Mouse (Mus musculus) midbrain, embryonic 13.5 days (tissue): ENCODE data around the gene Cobl. TPM values are rescaled to one million over a fixed set of nuclear protein-coding genes. Genes with fewer than 3 reads are reported as not detected.

ENCODE experiments used
- ATAC-seq: fragments of 200-750 bp; cut with Nextera tagmentation; 2 replicates; pipeline ENCODE4 v1.8.0; 2017; ENCODE audit warnings: mild to moderate bottlenecking, moderate TSS enrichment, moderate library complexity
- H3K27ac ChIP-seq: fragments of 300-500 bp; sonication (generic); 2 replicates; pipeline ENCODE4 v1.5.1; 2015; ENCODE audit warnings: inconsistent platforms, mild to moderate bottlenecking, moderate library complexity
- H3K27me3 ChIP-seq: fragments of 300-500 bp; sonication (generic); 2 replicates; pipeline ENCODE4 v1.6.1; 2015; ENCODE audit warnings: mild to moderate bottlenecking, inconsistent platforms
- H3K36me3 ChIP-seq: fragments of 300-500 bp; sonication (generic); 2 replicates; pipeline ENCODE4 v1.6.1; 2015; ENCODE audit warnings: mild to moderate bottlenecking, inconsistent platforms
- H3K4me1 ChIP-seq: fragments of 300-500 bp; sonication (generic); replicated peaks from 2 replicates; pipeline ENCODE4 v1.6.1; 2015; ENCODE audit warnings: inconsistent platforms
- H3K4me2 ChIP-seq: fragments of 300-500 bp; sonication (generic); replicated peaks from 2 replicates; pipeline ENCODE4 v1.6.1; 2015; ENCODE audit warnings: moderate library complexity, mild to moderate bottlenecking, inconsistent platforms
- H3K4me3 ChIP-seq: fragments of 300-500 bp; sonication (generic); replicated peaks from 2 replicates; pipeline ENCODE4 v1.5.1; 2015; ENCODE audit warnings: mild to moderate bottlenecking, inconsistent platforms
- H3K9ac ChIP-seq: fragments of 300-500 bp; sonication (generic); replicated peaks from 2 replicates; pipeline ENCODE4 v1.6.1; 2015; ENCODE audit warnings: mild to moderate bottlenecking, inconsistent platforms
- H3K9me3 ChIP-seq: fragments of 300-500 bp; sonication (generic); 2 replicates; pipeline ENCODE4 v1.6.1; 2016; ENCODE audit warnings: mild to moderate bottlenecking, inconsistent platforms
- WGBS: fragments of 180-500 bp; shearing (Covaris S2); methylation state at CpG from one replicate; pipeline ENCODE4 v1.1.7; 2015; 5-methylcytosine and 5-hydroxymethylcytosine counted together
- polyA plus RNA-seq: library from polyadenylated mRNA; unstranded; fragments of >200 nt; fragmentation: Nextera tagmentation; extraction: Ambion mirVana; gene quantifications from 2 replicates; pipeline ENCODE4 v1.2.1, GENCODE M21; 2015

The Cobl gene
- polyA plus RNA-seq, 1 experiment from 2014 or later: 6.8 TPM

- Histone ChIP-seq H3K9me3 (no peaks in the 10 kb centered on the region), H3K4me3 (no peak overlapping the region), H3K27me3 (no peaks in the 10 kb centered on the region), H3K4me2 (no peak overlapping the region), H3K36me3 (no peaks in the 10 kb centered on the region), H3K9ac (no peak overlapping the region), H3K27ac (no peak overlapping the region), H3K4me1 (no peaks in the 10 kb centered on the region)
- peak; percentile 38 for ATAC-seq
- 83% methylated on average over 10 of the region's 10 CpGs for WGBS
These were observed 232.6 kb downstream of the Cobl start for GRCm38 (mm10) chr11:12232041-12232742.

- H3K9me3 ChIP-seq: no peaks in the 10 kb centered on the region
- no peak overlapping the region for H3K27ac ChIP-seq
- peak; percentile 84 for ATAC-seq
- H3K36me3 ChIP-seq: no peaks in the 10 kb centered on the region
- H3K4me2 ChIP-seq: no peak overlapping the region
- no peaks in the 10 kb centered on the region for H3K27me3 ChIP-seq
- WGBS: 76% methylated on average over 6 of the region's 6 CpGs
- H3K9ac ChIP-seq: no peak overlapping the region
- H3K4me1 ChIP-seq: no peaks in the 10 kb centered on the region
- H3K4me3 ChIP-seq: no peak overlapping the region
These were observed 233.2 kb downstream of the Cobl start for GRCm38 (mm10) chr11:12231481-12232035.

GRCm38 (mm10) chr11:12229411-12229810 lies 235.3 kb downstream of the Cobl start:
- Histone ChIP-seq H3K4me3 (no peak overlapping the region), H3K27ac (no peak overlapping the region), H3K36me3 (no peaks in the 10 kb centered on the region), H3K9ac (no peak overlapping the region), H3K4me2 (no peak overlapping the region), H3K4me1 (no peaks in the 10 kb centered on the region), H3K27me3 (no peaks in the 10 kb centered on the region), H3K9me3 (no peaks in the 10 kb centered on the region)
- ATAC-seq: no peak
- 80% methylated on average over 7 of the region's 7 CpGs for WGBS

- Histone ChIP-seq H3K9me3 (no peaks in the 10 kb centered on the region), H3K9ac (no peak overlapping the region), H3K36me3 (no peaks in the 10 kb centered on the region), H3K4me3 (no peak overlapping the region), H3K4me2 (no peak overlapping the region), H3K27me3 (no peaks in the 10 kb centered on the region), H3K4me1 (no peaks in the 10 kb centered on the region), H3K27ac (no peak overlapping the region)
- 92% methylated on average over 3 of the region's 3 CpGs for WGBS
- ATAC-seq: no peak
These were observed 237.4 kb downstream of the Cobl start for GRCm38 (mm10) chr11:12227343-12227742.

- Histone ChIP-seq H3K4me1 (no peaks in the 10 kb centered on the region), H3K9me3 (no peaks in the 10 kb centered on the region), H3K4me2 (no peak overlapping the region), H3K4me3 (no peak overlapping the region), H3K27me3 (no peaks in the 10 kb centered on the region), H3K9ac (no peak overlapping the region), H3K27ac (no peak overlapping the region), H3K36me3 (no peaks in the 10 kb centered on the region)
- peak; percentile 84 for ATAC-seq
- WGBS: 45% methylated on average over 4 of the region's 4 CpGs
These were observed 244.9 kb downstream of the Cobl start for GRCm38 (mm10) chr11:12219594-12220530.

- Histone ChIP-seq H3K36me3 (no peaks in the 10 kb centered on the region), H3K27ac (no peak overlapping the region), H3K9me3 (no peaks in the 10 kb centered on the region), H3K4me2 (no peak overlapping the region), H3K4me1 (no peaks in the 10 kb centered on the region), H3K9ac (no peak overlapping the region), H3K27me3 (no peaks in the 10 kb centered on the region), H3K4me3 (no peak overlapping the region)
- ATAC-seq: no peak
- 78% methylated on average over 1 of the region's 1 CpGs for WGBS
These were observed 247.9 kb downstream of the Cobl start for GRCm38 (mm10) chr11:12216897-12217296.

- H3K4me2 ChIP-seq: no peak overlapping the region
- no peaks in the 10 kb centered on the region for H3K27me3 ChIP-seq
- no peak overlapping the region for H3K9ac ChIP-seq
- no peaks in the 10 kb centered on the region for H3K9me3 ChIP-seq
- 97% methylated on average over 1 of the region's 1 CpGs for WGBS
- H3K27ac ChIP-seq: no peak overlapping the region
- no peaks in the 10 kb centered on the region for H3K4me1 ChIP-seq
- no peaks in the 10 kb centered on the region for H3K36me3 ChIP-seq
- H3K4me3 ChIP-seq: no peak overlapping the region
- ATAC-seq: no peak
These were observed 249.2 kb downstream of the Cobl start for GRCm38 (mm10) chr11:12215582-12215981.

- no peaks in the 10 kb centered on the region for H3K36me3 ChIP-seq
- H3K4me3 ChIP-seq: no peak overlapping the region
- H3K9ac ChIP-seq: no peak overlapping the region
- no peaks in the 10 kb centered on the region for H3K9me3 ChIP-seq
- H3K4me2 ChIP-seq: no peak overlapping the region
- H3K27ac ChIP-seq: no peak overlapping the region
- H3K4me1 ChIP-seq: no peaks in the 10 kb centered on the region
- 79% methylated on average over 2 of the region's 2 CpGs for WGBS
- no peak for ATAC-seq
- H3K27me3 ChIP-seq: no peaks in the 10 kb centered on the region
These were observed 256.2 kb downstream of the Cobl start for GRCm38 (mm10) chr11:12208574-12208973.

GRCm38 (mm10) chr11:12205201-12206161 lies 259.3 kb downstream of the Cobl start:
- WGBS: 77% methylated on average over 6 of the region's 6 CpGs
- H3K27ac ChIP-seq: no peak overlapping the region
- no peaks in the 10 kb centered on the region for H3K4me1 ChIP-seq
- no peak overlapping the region for H3K4me3 ChIP-seq
- H3K9me3 ChIP-seq: no peaks in the 10 kb centered on the region
- ATAC-seq: no peak
- no peaks in the 10 kb centered on the region for H3K27me3 ChIP-seq
- H3K9ac ChIP-seq: no peak overlapping the region
- H3K4me2 ChIP-seq: no peak overlapping the region
- no peaks in the 10 kb centered on the region for H3K36me3 ChIP-seq

- no peak for ATAC-seq
- no peaks in the 10 kb centered on the region for H3K27me3 ChIP-seq
- H3K9ac ChIP-seq: no peak overlapping the region
- H3K4me3 ChIP-seq: no peak overlapping the region
- H3K4me2 ChIP-seq: no peak overlapping the region
- 87% methylated on average over 4 of the region's 4 CpGs for WGBS
- no peaks in the 10 kb centered on the region for H3K9me3 ChIP-seq
- no peaks in the 10 kb centered on the region for H3K36me3 ChIP-seq
- no peaks in the 10 kb centered on the region for H3K4me1 ChIP-seq
- H3K27ac ChIP-seq: no peak overlapping the region
These were observed 265.3 kb downstream of the Cobl start for GRCm38 (mm10) chr11:12199441-12199840.

GRCm38 (mm10) chr11:12198700-12199349 lies 265.9 kb downstream of the Cobl start:
- H3K9ac ChIP-seq: no peak overlapping the region
- H3K27me3 ChIP-seq: no peaks in the 10 kb centered on the region
- ATAC-seq: no peak
- 84% methylated on average over 6 of the region's 6 CpGs for WGBS
- H3K36me3 ChIP-seq: no peaks in the 10 kb centered on the region
- H3K9me3 ChIP-seq: no peaks in the 10 kb centered on the region
- H3K27ac ChIP-seq: no peak overlapping the region
- H3K4me2 ChIP-seq: no peak overlapping the region
- H3K4me1 ChIP-seq: no peaks in the 10 kb centered on the region
- no peak overlapping the region for H3K4me3 ChIP-seq
